In the genomic region with DNA sequence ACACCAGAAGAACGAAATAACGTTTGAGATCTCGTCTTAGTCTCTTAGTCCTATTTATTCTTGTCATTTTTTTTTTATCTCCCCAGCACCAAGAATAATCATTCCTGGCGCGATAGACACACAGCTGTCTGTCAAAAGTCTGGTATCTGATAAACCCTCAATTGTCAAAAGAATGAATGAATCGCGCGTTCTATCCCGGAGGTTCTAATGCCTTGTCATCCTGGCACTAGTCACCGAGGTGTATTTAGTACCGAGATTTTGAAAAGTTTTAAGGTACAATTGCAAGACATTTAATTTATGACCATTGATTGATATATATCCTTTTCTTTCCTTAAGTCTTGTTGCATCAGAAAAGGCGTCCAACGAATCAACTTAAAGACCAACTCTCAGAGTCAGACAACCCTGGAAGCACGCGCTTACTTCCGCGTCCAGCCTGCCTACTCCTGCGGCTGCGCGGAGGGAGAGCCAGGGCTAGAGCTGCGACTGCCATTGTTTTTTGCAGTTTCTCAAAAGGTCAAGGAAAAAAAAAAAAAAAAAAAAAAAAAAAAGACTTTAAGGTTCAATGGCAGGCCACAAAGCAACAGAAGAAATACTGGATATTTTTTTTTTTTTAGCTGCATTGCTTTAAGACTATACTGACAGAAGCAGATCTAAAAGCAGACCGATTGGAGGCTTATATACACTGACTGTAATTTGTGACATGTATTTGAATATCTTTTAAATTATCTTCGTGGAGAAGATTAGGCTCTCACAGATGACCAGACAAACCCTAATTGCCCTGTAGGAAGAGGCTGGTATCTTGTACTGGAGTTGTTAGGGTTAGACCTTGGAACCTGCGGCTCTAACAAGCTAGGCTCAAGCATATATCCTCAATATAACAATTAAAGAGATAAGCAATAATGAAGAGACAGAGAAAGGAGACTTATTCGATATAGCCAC, we compare ENCODE assay signal across 8 mouse cellular contexts. TPM values are rescaled to one million over a fixed set of nuclear protein-coding genes. Genes with fewer than 3 reads are reported as not detected.
DNase-seq lines count a peak whose midpoint lies in the region; ATAC-seq lines count a peak whose summit lies in the region.

No protein-coding gene starts in this region.

- no peak overlapping the region for H3K27ac ChIP-seq in limb, embryonic 12.5 days
- peak overlapping the region; percentile 88 for H3K27ac ChIP-seq in midbrain, embryonic 14.5 days (replicated peaks; ENCODE audit: low read depth, low read length)

- peaks cover 11% of the 10 kb centered on the region for H3K36me3 ChIP-seq in limb, embryonic 12.5 days
- peaks cover 10% of the 10 kb centered on the region; the same call in 1 of the 2 replicates for H3K36me3 ChIP-seq in midbrain, embryonic 14.5 days (ENCODE audit: control insufficient read depth, insufficient read depth, low read length)

- peaks cover 11% of the 10 kb centered on the region for H3K4me1 ChIP-seq in limb, embryonic 12.5 days (replicated peaks)
- peaks cover 15% of the 10 kb centered on the region for H3K4me1 ChIP-seq in midbrain, embryonic 14.5 days (ENCODE audit: control insufficient read depth, insufficient read depth, low read length)

- peak; percentile 74 for DNase-seq in urinary bladder, postnatal 14 days (ENCODE audit: low spot score)
- DNase-seq in urinary bladder, postnatal 10 days (ENCODE audit: low spot score) = no peak
- DNase-seq in embryo, embryonic 11.5 days (ENCODE audit: low read depth, low spot score) = peak; percentile 59
- DNase-seq in kidney, adult 18-20 months = peak; percentile 69
- DNase-seq in midbrain, embryonic 14.5 days = peak; percentile 90
- DNase-seq in spleen, postnatal 10 days (ENCODE audit: low spot score in 2 of 2) = peak; percentile 31 to 76

- WGBS in limb, embryonic 12.5 days = 13% methylated on average over 25 of the region's 25 CpGs
- 12% methylated on average over 25 of the region's 25 CpGs for WGBS in midbrain, embryonic 14.5 days

- H3K4me3 ChIP-seq in limb, embryonic 12.5 days (replicated peaks) = peak overlapping the region; percentile 93
- H3K4me3 ChIP-seq in midbrain, embryonic 14.5 days (replicated peaks; ENCODE audit: low read depth, low read length) = peak overlapping the region; percentile 91

- H3K4me2 ChIP-seq in limb, embryonic 12.5 days = peak overlapping the region; percentile 86
- H3K4me2 ChIP-seq in midbrain, embryonic 14.5 days (ENCODE audit: low read length) = peak overlapping the region; percentile 83

- no peaks in the 10 kb centered on the region for H3K9me3 ChIP-seq in limb, embryonic 12.5 days
- H3K9me3 ChIP-seq in midbrain, embryonic 14.5 days (ENCODE audit: control insufficient read depth, low read length) = no peaks in the 10 kb centered on the region

- ATAC-seq in granulocyte monocyte progenitor cell, adult 5-6 weeks (replicated peaks; ENCODE audit: poor library complexity, severe bottlenecking) = peak; percentile 58
- no peak for ATAC-seq in limb, embryonic 12.5 days (ENCODE audit: insufficient number of reproducible peaks, insufficient read depth, low FRiP score, low TSS enrichment, low read depth)
- ATAC-seq in midbrain, embryonic 14.5 days (ENCODE audit: low FRiP score, low TSS enrichment) = peak; percentile 76

- H3K27me3 ChIP-seq in limb, embryonic 12.5 days = no peaks in the 10 kb centered on the region; the same call in 1 of the 2 replicates
- no peaks in the 10 kb centered on the region for H3K27me3 ChIP-seq in midbrain, embryonic 14.5 days (ENCODE audit: control insufficient read depth, insufficient read depth, low read length)

- H3K9ac ChIP-seq in limb, embryonic 12.5 days (replicated peaks) = no peak overlapping the region
- peak overlapping the region; percentile 92; the same call in 1 of the 2 replicates for H3K9ac ChIP-seq in midbrain, embryonic 14.5 days (replicated peaks; ENCODE audit: low read length)

RNA-seq across cellular contexts. Expression of gene Ubr2, which starts 0.6 kb away (rescaled TPM):
- 40.9 and 45.3 TPM in 2 replicates for total RNA-seq in granulocyte monocyte progenitor cell, adult 5-6 weeks (2014; fragmentation: Nextera tagmentation)
- total RNA-seq in granulocyte monocyte progenitor cell, adult 5-6 weeks (2017) = 20.3 and 25.3 TPM in 2 replicates
- polyA plus RNA-seq in limb, embryonic 12.5 days (2016; fragmentation: Nextera tagmentation; extraction: Ambion mirVana) = 22.2 and 22.9 TPM in 2 replicates
- 19.7 and 24.1 TPM in 2 replicates for polyA plus RNA-seq in midbrain, embryonic 14.5 days (2014; fragmentation: Nextera tagmentation; extraction: Ambion mirVana)
